Mouse (Mus musculus) heart, adult 9 months (tissue): ENCODE measurements at regions not wholly inside any gene's neighbourhood (a gene's known extent, or its start where the extent isn't known, plus 50 kb on each side); places are given as distances from the start of the nearest gene placed in this dataset.

Source experiments
- DNase-seq, 2 experiments: peaks; one replicate each; pipeline ENCODE4 v3.0.0; 2022; ENCODE audit warnings: low spot score in 2 of 2

GRCm38 (mm10) chr15:7005142-7005541 is 85.3 kb upstream of the Lifr start:
- DNase-seq: no peak

GRCm38 (mm10) chr15:7006271-7006670 is 84.1 kb upstream of the Lifr start:
- DNase-seq: no peak

- no peak for DNase-seq
Measured at GRCm38 (mm10) chr15:7008725-7009380, 81.6 kb upstream of the Lifr start.

GRCm38 (mm10) chr15:7010966-7011695 is 79.3 kb upstream of the Lifr start:
- peak; percentile 42 to 53 for DNase-seq

- no peak for DNase-seq
Measured at GRCm38 (mm10) chr15:7011696-7012070, 78.7 kb upstream of the Lifr start.

GRCm38 (mm10) chr15:7012446-7012845 is 78.0 kb upstream of the Lifr start:
- DNase-seq: no peak

- no peak for DNase-seq
Measured at GRCm38 (mm10) chr15:7013047-7013446, 77.4 kb upstream of the Lifr start.

- DNase-seq: no peak
Measured at GRCm38 (mm10) chr15:7014984-7015383, 75.4 kb upstream of the Lifr start.

GRCm38 (mm10) chr15:7016018-7016417 is 74.4 kb upstream of the Lifr start:
- DNase-seq: no peak

GRCm38 (mm10) chr15:7017281-7017845 is 73.1 kb upstream of the Lifr start:
- DNase-seq: no peak

GRCm38 (mm10) chr15:7022660-7023059 is 67.8 kb upstream of the Lifr start:
- DNase-seq: no peak

- DNase-seq: no peak
Measured at GRCm38 (mm10) chr15:7025194-7025593, 65.2 kb upstream of the Lifr start.

GRCm38 (mm10) chr15:7031297-7032043 is 58.9 kb upstream of the Lifr start:
- no peak for DNase-seq

- DNase-seq: no peak
Measured at GRCm38 (mm10) chr15:7037475-7037874, 52.9 kb upstream of the Lifr start.

- no peak for DNase-seq
Measured at GRCm38 (mm10) chr15:7039119-7039518, 51.3 kb upstream of the Lifr start.

GRCm38 (mm10) chr15:7039825-7040224 is 50.6 kb upstream of the Lifr start:
- no peak for DNase-seq
